Mouse (Mus musculus): Measurements from ENCODE around the gene Col3a1. TPM values are rescaled to one million over a fixed set of nuclear protein-coding genes. Genes with fewer than 3 reads are reported as not detected.

Col3a1 gene
- polyA plus RNA-seq (2015; fragmentation: Nextera tagmentation; extraction: Ambion mirVana): 1,394 and 1,499 TPM in 2 replicates

GRCm38 (mm10) chr1:45311388-45311787, at the start of gene Col3a1:
Gene Col3a1, plus strand, starts transcription at chr1:45311538.
- Histone ChIP-seq H3K27me3 (replicated peaks; ENCODE audit: control insufficient read depth, insufficient read depth, low read length) (no peaks in the 10 kb centered on the region), H3K9ac (ENCODE audit: low read depth, low read length) (peak within 1 kb of the TSS; percentile 68), H3K9me3 (ENCODE audit: control insufficient read depth, low read length) (no peaks in the 10 kb centered on the region), H3K4me2 (ENCODE audit: low read depth, low read length) (no peak within 1 kb of the TSS), H3K36me3 (ENCODE audit: control insufficient read depth, insufficient read depth, low read length) (no peaks in the 10 kb centered on the region), H3K4me1 (ENCODE audit: control insufficient read depth, insufficient read depth, low read length) (0 out of 2 replicates have a peak, but pooled peaks cover 5% of the 10 kb centered on the region), H3K27ac (ENCODE audit: low read length) (peak within 1 kb of the TSS; percentile 92), H3K4me3 (ENCODE audit: low read length) (peak within 1 kb of the TSS; percentile 52)
- ATAC-seq: peak; percentile 79
- 30% methylated on average over 4 of the region's 4 CpGs for WGBS

GRCm38 (mm10) chr1:45269421-45269820, 41.9 kb upstream of the Col3a1 start:
- Histone ChIP-seq H3K9me3 (ENCODE audit: control insufficient read depth, low read length) (no peaks in the 10 kb centered on the region), H3K4me3 (ENCODE audit: low read length) (no peak overlapping the region), H3K4me2 (ENCODE audit: low read depth, low read length) (no peak overlapping the region), H3K27me3 (replicated peaks; ENCODE audit: control insufficient read depth, insufficient read depth, low read length) (no peaks in the 10 kb centered on the region), H3K9ac (ENCODE audit: low read depth, low read length) (no peak overlapping the region), H3K36me3 (ENCODE audit: control insufficient read depth, insufficient read depth, low read length) (no peaks in the 10 kb centered on the region), H3K4me1 (ENCODE audit: control insufficient read depth, insufficient read depth, low read length) (no peaks in the 10 kb centered on the region), H3K27ac (ENCODE audit: low read length) (no peak overlapping the region)
- ATAC-seq: no peak

DNA sequence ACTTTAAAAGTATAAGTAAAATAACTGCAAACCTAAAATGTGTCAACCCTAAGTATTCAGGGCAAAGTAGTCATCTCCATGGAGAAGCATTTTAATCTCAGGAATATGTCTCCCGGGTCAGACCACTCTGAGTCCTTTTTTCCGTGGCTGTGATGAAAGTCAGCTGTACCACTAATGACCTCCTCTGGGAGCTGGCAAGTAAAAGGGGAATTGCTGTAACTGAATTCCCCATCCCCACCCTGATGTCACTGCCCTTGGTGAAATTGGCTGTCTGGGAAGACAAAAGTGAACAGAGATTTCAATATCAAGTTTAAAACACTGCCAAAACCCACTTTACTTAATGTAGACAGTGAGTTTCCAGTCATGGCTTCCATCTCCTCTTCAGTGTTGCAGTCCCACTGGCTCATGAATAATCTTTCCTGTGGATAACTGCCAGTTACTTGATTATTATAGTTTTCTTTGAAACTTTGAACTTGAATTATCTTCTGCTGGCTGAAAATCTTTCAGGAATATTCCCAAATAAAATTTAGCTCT, 35.3 kb upstream of the Col3a1 start:
- Histone ChIP-seq H3K27ac (ENCODE audit: low read length) (no peak overlapping the region), H3K36me3 (ENCODE audit: control insufficient read depth, insufficient read depth, low read length) (no peaks in the 10 kb centered on the region), H3K9ac (ENCODE audit: low read depth, low read length) (no peak overlapping the region), H3K27me3 (replicated peaks; ENCODE audit: control insufficient read depth, insufficient read depth, low read length) (no peaks in the 10 kb centered on the region), H3K4me3 (ENCODE audit: low read length) (no peak overlapping the region), H3K9me3 (ENCODE audit: control insufficient read depth, low read length) (no peaks in the 10 kb centered on the region), H3K4me1 (ENCODE audit: control insufficient read depth, insufficient read depth, low read length) (no peaks in the 10 kb centered on the region), H3K4me2 (ENCODE audit: low read depth, low read length) (no peak overlapping the region)
- no peak for ATAC-seq
- WGBS: 45% methylated on average over 2 of the region's 2 CpGs

GRCm38 (mm10) chr1:45287954-45288353, 23.4 kb upstream of the Col3a1 start:
- Histone ChIP-seq H3K9ac (ENCODE audit: low read depth, low read length) (no peak overlapping the region), H3K4me1 (ENCODE audit: control insufficient read depth, insufficient read depth, low read length) (no peaks in the 10 kb centered on the region), H3K4me2 (ENCODE audit: low read depth, low read length) (no peak overlapping the region), H3K27me3 (replicated peaks; ENCODE audit: control insufficient read depth, insufficient read depth, low read length) (no peaks in the 10 kb centered on the region), H3K36me3 (ENCODE audit: control insufficient read depth, insufficient read depth, low read length) (no peaks in the 10 kb centered on the region), H3K27ac (ENCODE audit: low read length) (no peak overlapping the region), H3K9me3 (ENCODE audit: control insufficient read depth, low read length) (no peaks in the 10 kb centered on the region), H3K4me3 (ENCODE audit: low read length) (no peak overlapping the region)
- ATAC-seq: no peak
- 77% methylated on average over 1 of the region's 1 CpGs for WGBS

GRCm38 (mm10) chr1:45290037-45290436, 21.3 kb upstream of the Col3a1 start:
- 54% methylated on average over 4 of the region's 4 CpGs for WGBS
- Histone ChIP-seq H3K4me3 (ENCODE audit: low read length) (no peak overlapping the region), H3K9me3 (ENCODE audit: control insufficient read depth, low read length) (no peaks in the 10 kb centered on the region), H3K27ac (ENCODE audit: low read length) (no peak overlapping the region), H3K9ac (ENCODE audit: low read depth, low read length) (no peak overlapping the region), H3K27me3 (replicated peaks; ENCODE audit: control insufficient read depth, insufficient read depth, low read length) (no peaks in the 10 kb centered on the region), H3K36me3 (ENCODE audit: control insufficient read depth, insufficient read depth, low read length) (no peaks in the 10 kb centered on the region), H3K4me1 (ENCODE audit: control insufficient read depth, insufficient read depth, low read length) (no peaks in the 10 kb centered on the region), H3K4me2 (ENCODE audit: low read depth, low read length) (no peak overlapping the region)
- peak; percentile 56; the same call in 1 of the 2 replicates for ATAC-seq

- Histone ChIP-seq H3K4me1 (ENCODE audit: control insufficient read depth, insufficient read depth, low read length) (no peaks in the 10 kb centered on the region), H3K4me3 (ENCODE audit: low read length) (no peak overlapping the region), H3K9ac (ENCODE audit: low read depth, low read length) (no peak overlapping the region), H3K36me3 (ENCODE audit: control insufficient read depth, insufficient read depth, low read length) (no peaks in the 10 kb centered on the region), H3K9me3 (ENCODE audit: control insufficient read depth, low read length) (no peaks in the 10 kb centered on the region), H3K27ac (ENCODE audit: low read length) (no peak overlapping the region), H3K4me2 (ENCODE audit: low read depth, low read length) (no peak overlapping the region), H3K27me3 (replicated peaks; ENCODE audit: control insufficient read depth, insufficient read depth, low read length) (no peaks in the 10 kb centered on the region)
- ATAC-seq: no peak
- WGBS: 79% methylated on average over 3 of the region's 3 CpGs
These were observed 11.8 kb upstream of the Col3a1 start for GRCm38 (mm10) chr1:45299394-45300119.

- 66% methylated on average over 1 of the region's 1 CpGs for WGBS
- Histone ChIP-seq H3K27me3 (replicated peaks; ENCODE audit: control insufficient read depth, insufficient read depth, low read length) (no peaks in the 10 kb centered on the region), H3K9me3 (ENCODE audit: control insufficient read depth, low read length) (no peaks in the 10 kb centered on the region), H3K4me1 (ENCODE audit: control insufficient read depth, insufficient read depth, low read length) (no peaks in the 10 kb centered on the region), H3K4me2 (ENCODE audit: low read depth, low read length) (no peak overlapping the region), H3K36me3 (ENCODE audit: control insufficient read depth, insufficient read depth, low read length) (no peaks in the 10 kb centered on the region), H3K4me3 (ENCODE audit: low read length) (no peak overlapping the region), H3K27ac (ENCODE audit: low read length) (no peak overlapping the region), H3K9ac (ENCODE audit: low read depth, low read length) (no peak overlapping the region)
- no peak for ATAC-seq
These were observed 7.1 kb upstream of the Col3a1 start for GRCm38 (mm10) chr1:45304273-45304672.

DNA sequence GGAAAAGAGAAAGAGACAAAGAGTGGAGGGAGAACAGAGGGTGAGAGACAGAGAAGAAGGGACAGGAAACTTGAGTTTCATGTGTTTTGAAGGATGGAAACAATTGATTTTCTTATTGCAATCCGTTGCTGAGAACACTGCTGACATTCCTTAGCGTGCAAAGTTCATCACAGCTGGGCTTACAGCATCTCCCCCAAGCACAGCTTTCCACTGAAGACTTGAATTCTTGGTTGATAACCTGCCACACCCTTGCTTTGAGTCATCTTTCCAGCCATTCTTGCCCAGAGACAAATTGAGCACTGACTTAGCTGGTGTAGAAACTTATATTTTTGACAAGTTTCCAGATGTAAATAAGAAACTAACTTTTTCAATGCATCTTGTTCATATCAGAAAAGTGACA, 2.3 kb upstream of the Col3a1 start:
- no peaks in the 10 kb centered on the region for H3K36me3 ChIP-seq (ENCODE audit: control insufficient read depth, insufficient read depth, low read length)
- WGBS: 36% methylated on average over 2 of the region's 2 CpGs

DNA sequence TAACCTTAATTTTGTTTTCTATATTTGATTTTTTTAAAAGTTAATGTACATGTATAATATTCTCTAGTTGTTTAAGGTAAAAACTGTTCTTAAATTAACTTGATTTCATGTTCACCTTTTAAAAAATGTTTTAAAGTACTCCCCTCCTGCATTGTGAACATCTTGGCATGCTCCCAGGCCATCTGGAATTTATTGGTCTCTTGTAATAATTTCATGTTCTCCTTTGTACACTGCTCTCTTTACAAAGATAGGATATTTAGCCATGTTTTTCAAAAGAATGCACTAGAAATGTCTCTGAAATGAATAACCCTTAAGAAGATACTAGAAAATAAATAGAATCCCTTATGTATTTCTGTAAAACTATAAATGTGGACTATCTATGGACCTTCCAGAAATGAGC, 624 bp downstream of the Col3a1 start:
- H3K9me3 ChIP-seq (ENCODE audit: control insufficient read depth, low read length): no peaks in the 10 kb centered on the region
- H3K4me3 ChIP-seq (ENCODE audit: low read length): peak overlapping the region; percentile 52
- H3K4me1 ChIP-seq (ENCODE audit: control insufficient read depth, insufficient read depth, low read length): 0 out of 2 replicates have a peak, but pooled peaks cover 5% of the 10 kb centered on the region
- ATAC-seq: no peak
- no peaks in the 10 kb centered on the region for H3K36me3 ChIP-seq (ENCODE audit: control insufficient read depth, insufficient read depth, low read length)
- no peaks in the 10 kb centered on the region for H3K27me3 ChIP-seq (replicated peaks; ENCODE audit: control insufficient read depth, insufficient read depth, low read length)
- H3K4me2 ChIP-seq (ENCODE audit: low read depth, low read length): no peak overlapping the region
- H3K27ac ChIP-seq (ENCODE audit: low read length): peak overlapping the region; percentile 92
- peak overlapping the region; percentile 68 for H3K9ac ChIP-seq (ENCODE audit: low read depth, low read length)

More for the DNA sequence above, 2.3 kb upstream of the Col3a1 start:
- Histone ChIP-seq H3K4me2 (ENCODE audit: low read depth, low read length) (no peak overlapping the region), H3K9me3 (ENCODE audit: control insufficient read depth, low read length) (no peaks in the 10 kb centered on the region), H3K4me1 (ENCODE audit: control insufficient read depth, insufficient read depth, low read length) (no peaks in the 10 kb centered on the region), H3K27ac (ENCODE audit: low read length) (no peak overlapping the region; the same call in 1 of the 2 replicates), H3K27me3 (replicated peaks; ENCODE audit: control insufficient read depth, insufficient read depth, low read length) (no peaks in the 10 kb centered on the region), H3K9ac (ENCODE audit: low read depth, low read length) (no peak overlapping the region), H3K4me3 (ENCODE audit: low read length) (no peak overlapping the region)
- no peak for ATAC-seq

All from intestine, embryonic 16.5 days (tissue).